Mouse (Mus musculus): ENCODE results near the gene Bsn.

Bsn gene

GRCm38 (mm10) chr9:108094184-108094941, 95.8 kb downstream of the Bsn start, which contains the start of gene Apeh:
Apeh (minus strand) TSS chr9:108094606.
- CTCF ChIA-PET, result no interaction called here

- CTCF ChIA-PET, result no interaction called here
Observed at GRCm38 (mm10) chr9:108093586-108093985, 96.6 kb downstream of the Bsn start.

DNA sequence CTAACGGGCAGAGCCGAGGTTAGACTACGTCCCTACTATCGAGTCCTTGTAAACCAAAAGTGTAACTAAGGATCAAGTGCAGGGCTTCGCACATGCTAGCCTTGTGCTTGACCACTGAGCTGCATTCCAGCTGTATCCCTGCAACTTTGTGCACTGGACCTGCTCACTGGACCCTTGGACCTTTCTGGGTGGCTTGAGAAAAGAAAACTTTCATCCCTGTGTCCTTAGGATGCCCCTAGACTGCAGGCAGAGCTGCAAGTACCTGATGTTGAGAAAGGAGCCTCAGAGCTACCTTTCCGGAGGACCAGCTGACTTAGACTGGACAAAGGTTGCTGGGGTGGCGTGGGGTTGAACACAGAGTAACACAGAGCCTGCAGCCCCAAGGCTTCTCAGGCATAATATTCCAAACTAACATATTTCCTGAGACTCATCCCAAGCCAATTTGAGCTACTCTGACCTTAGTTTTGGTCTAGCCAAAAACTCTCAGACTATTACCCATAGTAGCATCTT, 99.5 kb downstream of the Bsn start:
- CTCF ChIA-PET, result no interaction called here

- CTCF ChIA-PET, result no interaction called here
Observed at GRCm38 (mm10) chr9:108085261-108085660, 104.9 kb downstream of the Bsn start.

DNA sequence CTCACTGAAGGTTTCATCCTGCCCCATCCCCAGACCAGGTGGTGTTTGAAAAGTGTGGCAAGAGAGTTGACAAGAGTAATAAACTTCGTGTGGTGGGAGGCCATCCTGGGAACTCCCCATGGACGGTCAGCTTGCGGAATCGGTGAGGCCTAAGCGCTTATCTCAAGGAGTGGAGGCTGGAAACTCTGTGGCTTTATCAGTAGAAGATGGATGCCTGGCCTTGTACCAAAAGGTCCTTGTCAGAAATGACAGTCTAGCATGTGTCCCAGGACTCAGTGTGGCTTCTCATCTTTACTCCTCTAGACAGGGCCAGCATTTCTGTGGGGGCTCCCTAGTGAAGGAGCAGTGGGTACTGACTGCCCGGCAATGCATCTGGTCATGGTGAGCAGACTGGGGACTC, 106.6 kb downstream of the Bsn start:
- CTCF ChIA-PET, result no interaction called here

DNA sequence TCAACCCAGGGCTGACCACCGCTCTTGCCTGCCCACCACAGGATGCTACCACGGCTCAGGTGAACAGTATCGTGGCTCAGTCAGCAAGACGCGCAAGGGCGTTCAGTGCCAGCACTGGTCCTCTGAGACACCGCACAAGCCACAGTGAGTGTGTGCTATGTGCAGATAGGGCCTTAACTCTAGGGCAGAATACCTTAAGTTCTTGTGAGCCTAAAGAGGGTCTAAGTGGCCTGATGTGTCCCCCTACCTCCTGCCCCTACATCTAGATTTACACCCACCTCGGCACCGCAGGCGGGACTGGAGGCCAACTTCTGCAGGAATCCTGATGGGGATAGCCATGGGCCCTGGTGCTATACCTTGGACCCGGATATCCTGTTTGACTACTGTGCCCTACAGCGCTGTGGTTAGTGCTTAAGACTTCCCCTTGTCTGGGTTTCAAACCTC, 107.2 kb downstream of the Bsn start, which contains the start of gene Rnf123:
Rnf123 (minus strand) TSS at position 359 of the 444 bp plus-strand sequence.
- CTCF ChIA-PET, result no interaction called here

- CTCF ChIA-PET, result no interaction called here
Observed at GRCm38 (mm10) chr9:108082549-108082948, 107.6 kb downstream of the Bsn start.

- CTCF ChIA-PET, result no interaction called here
Observed at GRCm38 (mm10) chr9:108080168-108080567, 110.0 kb downstream of the Bsn start, which contains the start of gene Mst1. Mst1 (plus strand) TSS chr9:108080436.

GRCm38 (mm10) chr9:108073141-108073930, 116.8 kb downstream of the Bsn start:
- CTCF ChIA-PET, result no interaction called here

DNA sequence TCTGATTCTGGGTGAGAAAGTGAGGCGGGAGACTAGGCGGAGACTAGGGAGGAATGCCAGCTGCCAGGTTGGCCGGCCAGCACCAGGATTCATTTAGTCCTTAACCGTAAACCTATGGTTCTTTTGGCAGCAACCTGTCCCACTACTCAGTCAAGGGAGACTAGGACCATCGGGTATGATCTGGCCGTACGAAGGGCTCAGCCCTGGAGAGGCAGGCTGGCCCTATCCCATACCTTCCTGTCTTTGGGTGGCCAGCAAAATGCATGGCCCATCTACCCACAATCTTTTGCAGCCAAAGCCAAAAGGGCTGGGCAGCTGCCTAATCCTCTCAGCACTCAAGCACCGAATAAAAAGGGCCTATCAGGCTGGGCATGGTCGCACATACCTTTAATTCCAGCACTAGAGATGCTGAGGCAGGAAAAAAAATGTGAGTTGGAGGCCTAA, 117.7 kb downstream of the Bsn start:
- CTCF ChIA-PET, result no interaction called here

DNA sequence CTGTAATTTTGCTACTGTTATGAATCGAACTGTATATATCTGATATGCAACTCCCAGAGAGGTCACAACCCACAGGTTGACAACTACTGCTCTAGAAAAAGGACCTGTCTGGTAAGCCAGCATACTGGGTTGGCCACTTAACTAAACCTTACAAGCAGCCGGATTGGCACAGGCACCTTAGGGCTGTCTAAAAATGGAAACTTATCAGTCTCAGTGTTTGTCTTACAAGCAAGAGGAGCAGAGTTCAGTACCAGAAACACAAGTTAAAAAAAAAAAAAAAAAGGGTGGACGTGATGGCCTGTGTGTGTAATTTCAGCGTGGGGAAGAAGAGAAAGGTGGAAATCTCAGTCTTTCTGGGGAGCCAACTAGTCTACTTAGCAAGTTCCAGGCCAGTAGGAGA, 118.4 kb downstream of the Bsn start:
- CTCF ChIA-PET, result no interaction called here

- CTCF ChIA-PET, result interaction anchor here (0.6 kb wide), 1 partner anchor 883 kb away, joined by 3 read pairs; no protein-coding TSS in a partner anchor
Observed at GRCm38 (mm10) chr9:108069529-108069928, 120.7 kb downstream of the Bsn start.

DNA sequence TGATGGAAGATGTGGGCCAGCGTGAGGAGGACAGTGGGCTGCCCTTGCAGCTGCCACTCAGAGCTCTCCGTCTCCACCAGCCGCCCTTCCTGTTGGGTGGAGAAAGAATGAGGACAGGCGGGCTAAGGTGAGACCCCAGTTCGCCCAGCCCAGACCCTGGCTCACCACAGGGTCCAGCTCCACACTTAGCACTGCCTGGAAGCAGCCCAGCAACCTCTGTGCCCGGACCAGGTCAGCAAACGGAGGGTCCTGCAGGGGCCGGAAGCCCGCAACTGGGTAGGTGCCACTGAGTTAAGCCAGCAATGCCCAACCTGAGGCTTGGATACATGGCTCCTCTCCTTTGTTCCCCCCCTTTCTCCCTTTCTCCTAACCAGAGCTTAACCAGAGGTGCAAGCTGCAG, 121.2 kb downstream of the Bsn start:
- CTCF ChIA-PET, result no interaction called here

DNA sequence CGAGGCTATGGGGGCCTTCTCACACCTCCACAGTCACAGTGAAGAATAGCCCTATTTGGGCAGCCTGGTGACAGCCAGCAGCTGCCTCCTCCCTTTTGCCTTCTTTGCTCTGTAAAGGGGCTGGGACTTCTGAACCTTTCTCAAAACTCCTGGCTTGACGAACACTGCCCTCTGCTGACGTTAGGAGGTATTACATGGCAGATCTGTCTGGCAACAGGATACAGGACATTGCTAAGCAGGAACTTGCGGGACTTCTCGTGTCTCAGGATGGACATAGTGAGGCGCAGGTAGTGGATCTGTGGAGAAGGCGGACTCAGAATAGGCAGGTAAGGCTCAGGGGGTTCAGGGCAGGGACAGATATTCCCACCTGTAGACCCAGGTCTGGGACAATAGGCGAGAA, 122.3 kb downstream of the Bsn start:
- CTCF ChIA-PET, result no interaction called here

- CTCF ChIA-PET, result interaction anchor here (0.7 kb wide), 1 partner anchor 143 kb away, joined by 3 read pairs; no protein-coding TSS in a partner anchor
Observed at GRCm38 (mm10) chr9:108067199-108067598, 123.0 kb downstream of the Bsn start.

- CTCF ChIA-PET, result interaction anchor here (0.9 kb wide), 1 partner anchor 95 kb away, joined by 3 read pairs; no protein-coding TSS in a partner anchor
Observed at GRCm38 (mm10) chr9:108065491-108066011, 124.6 kb downstream of the Bsn start.

DNA sequence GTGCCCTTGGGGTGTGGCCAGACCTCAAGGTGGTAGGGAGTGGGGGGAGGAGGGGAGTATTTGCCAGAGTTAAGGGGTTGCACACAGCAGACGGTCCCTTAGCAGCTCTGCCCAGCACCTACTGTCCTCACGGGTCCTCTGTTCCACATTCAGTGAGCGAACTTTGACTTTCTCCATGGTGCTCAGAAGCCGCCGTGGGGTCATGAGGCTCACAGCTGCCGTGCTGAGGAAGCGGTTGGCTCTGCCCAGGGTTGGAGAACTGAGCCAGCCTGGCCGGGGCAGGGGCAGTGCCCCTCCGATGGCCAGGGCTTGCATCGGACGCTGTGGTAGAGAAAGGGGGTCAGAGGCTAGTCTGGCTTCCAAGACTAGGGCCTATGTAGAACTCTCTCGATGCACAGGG, 126.8 kb downstream of the Bsn start:
- CTCF ChIA-PET, result no interaction called here

- CTCF ChIA-PET, result interaction anchor here (0.6 kb wide), 1 partner anchor 999 kb away, joined by 5 read pairs; no protein-coding TSS in a partner anchor
Observed at GRCm38 (mm10) chr9:108062142-108062541, 128.0 kb downstream of the Bsn start.

DNA sequence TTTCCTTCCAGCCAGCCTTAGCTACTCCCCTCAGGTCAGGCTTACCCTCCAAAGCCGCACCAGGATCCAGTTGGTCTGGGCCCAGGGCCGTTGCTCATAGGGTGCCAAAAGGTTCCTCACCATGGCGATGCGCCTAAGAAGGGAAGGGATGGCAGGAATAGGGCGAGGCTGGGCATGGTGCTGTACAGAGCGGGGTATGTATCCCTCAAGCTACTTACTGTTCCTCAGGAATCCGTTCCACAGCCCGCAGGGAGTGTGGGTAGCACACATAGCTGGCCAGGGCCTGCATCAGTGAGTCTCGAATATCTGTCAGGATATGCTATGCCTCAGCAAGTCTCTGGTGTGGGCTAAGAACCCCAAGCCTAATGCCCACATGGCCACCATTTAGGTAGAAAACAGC, 131.9 kb downstream of the Bsn start:
- CTCF ChIA-PET, result no interaction called here

- CTCF ChIA-PET, result interaction anchor here (0.7 kb wide), 1 partner anchor 207 kb away, joined by 5 read pairs; no protein-coding TSS in a partner anchor
Observed at GRCm38 (mm10) chr9:108057262-108057562, 133.0 kb downstream of the Bsn start.

GRCm38 (mm10) chr9:108056361-108057261, 133.6 kb downstream of the Bsn start:
- CTCF ChIA-PET, result interaction anchor here (0.6 to 0.7 kb wide), 2 partner anchors 206 to 319 kb away, joined by 5 read pairs; no protein-coding TSS in a partner anchor

Measured in spleen, embryonic (tissue).